Mouse (Mus musculus) cerebellum, adult 2 months (tissue): ENCODE data around the gene Rcbtb1.

Experiments used
- CTCF ChIP-seq: fragments of 200-500 bp; IDR thresholded peaks from 2 replicates; pipeline ENCODE4 v1.5.1; 2011; ENCODE audit warnings: low read depth, mild to moderate bottlenecking, control low read depth, low read length, moderate library complexity, borderline replicate concordance; ENCODE audit not compliant: insufficient read depth
- POLR2A ChIP-seq: fragments of 200-500 bp; IDR thresholded peaks from 2 replicates; pipeline ENCODE4 v1.6.1; 2011; ENCODE audit warnings: low read length, control low read depth, borderline replicate concordance; ENCODE audit not compliant: insufficient read depth

- TF ChIP-seq POLR2A, result no peak
- TF ChIP-seq CTCF, result no peak
Measured at GRCm38 (mm10) chr14:59178649-59179048, 22.4 kb upstream of the Rcbtb1 start, which contains the start of gene Gm5142.
